Mouse (Mus musculus): ENCODE measurements at regions not wholly inside any gene's neighbourhood (a gene's known extent, or its start where the extent isn't known, plus 50 kb on each side); places are given as distances from the start of the nearest gene placed in this dataset.

GRCm38 (mm10) chr8:5918136-5918535, 813.0 kb upstream of the Slc10a2 start:
- ATAC-seq (ENCODE audit: low FRiP score, low read depth) = no peak
- Histone ChIP-seq H3K9ac (ENCODE audit: low read depth, low read length, severe bottlenecking) (no peak overlapping the region), H3K27ac (replicated peaks; ENCODE audit: low read depth, low read length) (no peak overlapping the region), H3K4me2 (replicated peaks; ENCODE audit: low read depth, low read length, severe bottlenecking) (no peak overlapping the region), H3K4me3 (replicated peaks; ENCODE audit: low read length) (no peak overlapping the region), H3K36me3 (ENCODE audit: control insufficient read depth, insufficient read depth, low read length) (no peaks in the 10 kb centered on the region), H3K27me3 (ENCODE audit: control insufficient read depth, insufficient read depth, low read length) (no peaks in the 10 kb centered on the region), H3K4me1 (ENCODE audit: control insufficient read depth, insufficient read depth, low read length) (no peaks in the 10 kb centered on the region), H3K9me3 (ENCODE audit: control insufficient read depth, low read length) (no peaks in the 10 kb centered on the region)
- WGBS = 88% methylated on average over 1 of the region's 1 CpGs
- TF ChIP-seq POLR2A (IDR thresholded peaks at IDR 0.05; ENCODE audit: borderline replicate concordance, extremely low read depth, insufficient read depth, insufficient read length) = no peak
- DNase-seq (ENCODE audit: low spot score) = no peak

Data from limb, embryonic 14.5 days (tissue).